ENCODE assay signal across 10 mouse cellular contexts in genomic region chr11:19964333-19964732, GRCm38 (mm10). TPM values are rescaled to one million over a fixed set of nuclear protein-coding genes. Genes with fewer than 3 reads are reported as not detected.
DNase-seq lines count a peak whose midpoint lies in the region; ATAC-seq and TF ChIP-seq lines count a peak whose summit lies in the region.
"Had no signal": no experiment of that assay in that cellular context is flagged by ENCODE, and none has a peak within 500 bp of the region (broad histone marks: within the 10 kb centered on the region; RNA-seq: fewer than 3 reads in every experiment).

No protein-coding gene starts in this region.

- no peak overlapping the region for H3K9ac ChIP-seq in hindbrain, embryonic 13.5 days
- H3K9ac ChIP-seq in hindbrain, postnatal 0 days (replicated peaks; ENCODE audit: low read length), result no peak overlapping the region
- no peak overlapping the region for H3K9ac ChIP-seq in embryonic facial prominence, embryonic 12.5 days

- ATAC-seq in hindbrain, embryonic 13.5 days (ENCODE audit: low FRiP score), result no peak
- ATAC-seq in hindbrain, postnatal 0 days, result no peak
- ATAC-seq in embryonic facial prominence, embryonic 12.5 days (ENCODE audit: insufficient number of reproducible peaks, insufficient read depth, low FRiP score, low TSS enrichment), result no peak

- peaks cover 26% of the 10 kb centered on the region for H3K4me1 ChIP-seq in hindbrain, embryonic 13.5 days (replicated peaks)
- peaks cover 7% of the 10 kb centered on the region; the same call in 1 of the 2 replicates for H3K4me1 ChIP-seq in hindbrain, postnatal 0 days (ENCODE audit: insufficient read depth, low read length)
- peaks cover 50% of the 10 kb centered on the region for H3K4me1 ChIP-seq in brown adipose tissue, adult 24 weeks (ENCODE audit: control insufficient read depth, insufficient read depth, insufficient read length, low read length)
- peaks cover 34% of the 10 kb centered on the region for H3K4me1 ChIP-seq in embryonic facial prominence, embryonic 12.5 days

- no peak for TF ChIP-seq CTCF in hindbrain, postnatal 0 days (IDR thresholded peaks at IDR 0.05; ENCODE audit: low read depth)

- H3K36me3 ChIP-seq in hindbrain, embryonic 13.5 days, result no peaks in the 10 kb centered on the region; the same call in 1 of the 2 replicates
- H3K36me3 ChIP-seq in hindbrain, postnatal 0 days (ENCODE audit: insufficient read depth, low read length), result no peaks in the 10 kb centered on the region
- H3K36me3 ChIP-seq in embryonic facial prominence, embryonic 12.5 days, result no peaks in the 10 kb centered on the region

- 87% methylated on average over 5 of the region's 5 CpGs for WGBS in hindbrain, embryonic 13.5 days
- WGBS in hindbrain, postnatal 0 days, result 74% methylated on average over 5 of the region's 5 CpGs
- WGBS in embryonic facial prominence, embryonic 12.5 days, result 83% methylated on average over 5 of the region's 5 CpGs

- no peak overlapping the region for H3K4me2 ChIP-seq in hindbrain, embryonic 13.5 days
- no peak overlapping the region for H3K4me2 ChIP-seq in hindbrain, postnatal 0 days (ENCODE audit: low read depth, low read length)
- no peak overlapping the region for H3K4me2 ChIP-seq in embryonic facial prominence, embryonic 12.5 days (replicated peaks)
- H3K4me2 ChIP-seq: midbrain, embryonic 11.5 days had no signal

- no peaks in the 10 kb centered on the region for H3K27me3 ChIP-seq in hindbrain, embryonic 13.5 days
- H3K27me3 ChIP-seq in hindbrain, postnatal 0 days (ENCODE audit: insufficient read depth, low read length), result no peaks in the 10 kb centered on the region
- no peaks in the 10 kb centered on the region for H3K27me3 ChIP-seq in embryonic facial prominence, embryonic 12.5 days

- peak overlapping the region; percentile 50 for H3K27ac ChIP-seq in hindbrain, embryonic 13.5 days
- no peak overlapping the region for H3K27ac ChIP-seq in hindbrain, postnatal 0 days
- peak overlapping the region; percentile 95 for H3K27ac ChIP-seq in brown adipose tissue, adult 24 weeks (replicated peaks; ENCODE audit: low read depth, low read length)
- peak overlapping the region; percentile 30; the same call in 1 of the 2 replicates for H3K27ac ChIP-seq in embryonic facial prominence, embryonic 12.5 days

- DNase-seq in hindbrain, postnatal 0 days (ENCODE audit: low spot score), result no peak
- peak; percentile 54 to 60 for DNase-seq in kidney, postnatal 25 days
- DNase-seq in spleen, postnatal 10 days (ENCODE audit: low spot score in 2 of 2), result no peak
- DNase-seq in spleen, adult 18-20 months, result no peak
- DNase-seq: gastrocnemius, postnatal 14 days; thymus, postnatal 25 days had no signal

- no peaks in the 10 kb centered on the region for H3K9me3 ChIP-seq in hindbrain, embryonic 13.5 days
- no peaks in the 10 kb centered on the region for H3K9me3 ChIP-seq in hindbrain, postnatal 0 days (ENCODE audit: low read length)
- no peaks in the 10 kb centered on the region for H3K9me3 ChIP-seq in embryonic facial prominence, embryonic 12.5 days

- H3K4me3 ChIP-seq in hindbrain, embryonic 13.5 days, result no peak overlapping the region
- no peak overlapping the region for H3K4me3 ChIP-seq in hindbrain, postnatal 0 days (ENCODE audit: low read length)
- peak overlapping the region; percentile 44 for H3K4me3 ChIP-seq in brown adipose tissue, adult 24 weeks (ENCODE audit: insufficient read depth, low read depth, low read length)
- H3K4me3 ChIP-seq in embryonic facial prominence, embryonic 12.5 days, result no peak overlapping the region

RNA-seq across cellular contexts. Expression of gene Spred2, which starts 40.2 kb away (rescaled TPM):
- polyA plus RNA-seq in hindbrain, embryonic 13.5 days (2015; fragmentation: Nextera tagmentation; extraction: Ambion mirVana), result 6.0 and 6.1 TPM in 2 replicates
- 15.6 and 16.9 TPM in 2 replicates for total RNA-seq in hindbrain, postnatal 0 days (2014; rRNA removed)
- 8.4 and 8.7 TPM in 2 replicates for polyA plus RNA-seq in hindbrain, postnatal 0 days (2015; fragmentation: Nextera tagmentation; extraction: Ambion mirVana)
- 8.4 and 10.2 TPM in 2 replicates for polyA plus RNA-seq in brown adipose tissue, adult 24 weeks (2012; ENCODE audit: insufficient read depth, insufficient read length, missing spikeins)
- 7.9 and 10.0 TPM in 2 replicates for polyA plus RNA-seq in embryonic facial prominence, embryonic 12.5 days (2016; fragmentation: Nextera tagmentation; extraction: Ambion mirVana)

Comparison
In these comparisons a context has a peak if more than half of its experiments do, and no peak if none do; other contexts are left out.
1. DNase-seq: peak in kidney, postnatal 25 days (2 of 2); none in hindbrain, postnatal 0 days (single experiment), spleen, postnatal 10 days (0 of 2) and spleen, adult 18-20 months (0 of 2).